Mouse (Mus musculus) olfactory bulb, adult 2 months (tissue): ENCODE measurements around the gene Gnb1. TPM values are rescaled to one million over a fixed set of nuclear protein-coding genes. Genes with fewer than 3 reads are reported as not detected.

Experiments
- H3K27ac ChIP-seq: fragments of 200-500 bp; 2 replicates; pipeline ENCODE4 v1.5.1; 2012; ENCODE audit warnings: low read depth, low read length; ENCODE audit not compliant: insufficient read depth
- H3K4me1 ChIP-seq: fragments of 200-500 bp; 2 replicates; pipeline ENCODE4 v1.6.1; 2012; ENCODE audit warnings: low read length; ENCODE audit not compliant: control insufficient read depth, insufficient read depth
- H3K4me3 ChIP-seq: fragments of 200-500 bp; 2 replicates; pipeline ENCODE4 v1.5.1; 2012; ENCODE audit warnings: mild to moderate bottlenecking, low read depth, low read length, moderate library complexity; ENCODE audit not compliant: insufficient read depth
- CTCF ChIP-seq: fragments of 200-500 bp; IDR thresholded peaks from 2 replicates; pipeline ENCODE4 v1.5.1; 2012; ENCODE audit warnings: low read depth, mild to moderate bottlenecking, low read length, moderate library complexity; ENCODE audit not compliant: insufficient read depth
- POLR2A ChIP-seq: fragments of 200-500 bp; IDR thresholded peaks from 2 replicates; pipeline ENCODE4 v1.6.1; 2012; ENCODE audit warnings: mild to moderate bottlenecking, low read depth, low read length, moderate library complexity; ENCODE audit not compliant: insufficient read depth
- WGBS: fragments of 180-500 bp; shearing (Covaris S2); methylation state at CpG from one replicate; pipeline ENCODE4 v1.1.7; 2018; 5-methylcytosine and 5-hydroxymethylcytosine counted together
- polyA plus RNA-seq: library from polyadenylated mRNA; stranded (reverse); fragments of >200 nt; gene quantifications from 2 replicates; pipeline ENCODE4 v1.2.4, GENCODE M21; 2012; ENCODE audit warnings: low replicate concordance; ENCODE audit not compliant: missing spikeins, insufficient read depth, insufficient read length

Gene Gnb1
- polyA plus RNA-seq, 1 experiment = 260 TPM

DNA sequence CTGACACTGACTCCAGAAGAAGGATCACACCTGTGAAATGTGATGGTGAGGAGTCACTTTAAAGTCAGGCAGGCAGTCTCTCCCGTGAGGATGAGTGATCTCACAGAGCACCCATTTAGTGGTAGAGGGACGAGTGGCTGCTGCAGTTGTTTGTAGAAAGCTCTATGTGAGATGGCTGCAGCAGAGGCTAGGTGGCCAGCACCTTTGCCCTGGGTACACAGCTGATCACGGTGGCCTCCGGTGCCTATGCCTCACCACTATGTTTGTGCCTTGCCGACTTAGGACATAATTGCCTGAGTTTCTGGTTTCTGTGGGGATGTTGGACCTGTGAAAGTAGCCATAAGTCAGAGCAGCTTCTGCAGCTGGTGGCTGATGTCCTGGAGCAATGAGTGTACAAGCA is 86.6 kb downstream of the Gnb1 start:
- no peak overlapping the region for H3K27ac ChIP-seq
- 87% methylated on average over 5 of the region's 5 CpGs for WGBS

GRCm38 (mm10) chr4:155578336-155579125 is 87.4 kb downstream of the Gnb1 start:
- no peaks in the 10 kb centered on the region for H3K4me1 ChIP-seq

More for the DNA sequence above, 86.6 kb downstream of the Gnb1 start:
- TF ChIP-seq CTCF = no peak
- TF ChIP-seq POLR2A = no peak
- Histone ChIP-seq H3K4me3 (no peak overlapping the region), H3K4me1 (0 out of 2 replicates have a peak, but pooled peaks cover 2% of the 10 kb centered on the region)

GRCm38 (mm10) chr4:155580420-155580819 is 89.3 kb downstream of the Gnb1 start:
- no peak overlapping the region for H3K27ac ChIP-seq
- WGBS = 9% methylated on average over 1 of the region's 1 CpGs
- TF ChIP-seq CTCF = peak; percentile 70
- no peak for TF ChIP-seq POLR2A
- no peaks in the 10 kb centered on the region for H3K4me1 ChIP-seq
- H3K4me3 ChIP-seq = no peak overlapping the region

More at GRCm38 (mm10) chr4:155578336-155579125, 87.4 kb downstream of the Gnb1 start:
- Histone ChIP-seq H3K4me3 (no peak overlapping the region), H3K27ac (no peak overlapping the region)
- no peak for TF ChIP-seq CTCF
- TF ChIP-seq POLR2A = no peak
- WGBS = 79% methylated on average over 7 of the region's 7 CpGs

- no peak overlapping the region for H3K4me3 ChIP-seq
- no peak overlapping the region for H3K27ac ChIP-seq
- H3K4me1 ChIP-seq = no peaks in the 10 kb centered on the region
- no peak for TF ChIP-seq CTCF
- no peak for TF ChIP-seq POLR2A
- WGBS = 88% methylated on average over 6 of the region's 6 CpGs
Observed at GRCm38 (mm10) chr4:155582279-155582905, 91.2 kb downstream of the Gnb1 start.

- 86% methylated on average over 5 of the region's 5 CpGs for WGBS
- Histone ChIP-seq H3K4me1 (no peaks in the 10 kb centered on the region), H3K4me3 (no peak overlapping the region), H3K27ac (no peak overlapping the region)
- TF ChIP-seq CTCF = no peak
- no peak for TF ChIP-seq POLR2A
Observed at GRCm38 (mm10) chr4:155589356-155589755, 98.2 kb downstream of the Gnb1 start.

GRCm38 (mm10) chr4:155591012-155591719 is 100.0 kb downstream of the Gnb1 start:
- WGBS = 90% methylated on average over 7 of the region's 7 CpGs
- H3K27ac ChIP-seq = no peak overlapping the region
- H3K4me3 ChIP-seq = no peak overlapping the region
- H3K4me1 ChIP-seq = no peaks in the 10 kb centered on the region
- TF ChIP-seq CTCF (no peak), POLR2A (no peak)

DNA sequence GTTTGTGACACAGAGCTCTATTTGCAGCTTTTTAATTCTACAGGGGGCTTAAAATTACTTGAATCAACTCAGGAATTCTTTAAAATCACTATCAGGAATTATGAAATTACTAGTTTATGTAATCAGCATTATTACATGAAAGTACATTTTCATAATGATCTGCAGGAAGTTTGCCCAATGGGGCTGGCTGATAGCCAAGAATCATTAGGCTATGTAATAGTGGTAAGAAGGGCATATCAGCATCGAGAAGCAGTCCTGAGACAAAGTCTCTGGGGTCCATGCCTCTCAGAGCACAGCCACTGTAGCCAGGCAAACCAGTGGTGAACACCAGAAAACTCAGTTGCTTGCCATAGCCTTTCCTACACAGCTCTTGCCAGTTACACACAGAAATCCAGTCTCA is 102.6 kb downstream of the Gnb1 start:
- TF ChIP-seq CTCF (no peak), POLR2A (no peak)
- H3K4me1 ChIP-seq = no peaks in the 10 kb centered on the region
- H3K27ac ChIP-seq = no peak overlapping the region
- no peak overlapping the region for H3K4me3 ChIP-seq
- WGBS = 19% methylated on average over 1 of the region's 1 CpGs

DNA sequence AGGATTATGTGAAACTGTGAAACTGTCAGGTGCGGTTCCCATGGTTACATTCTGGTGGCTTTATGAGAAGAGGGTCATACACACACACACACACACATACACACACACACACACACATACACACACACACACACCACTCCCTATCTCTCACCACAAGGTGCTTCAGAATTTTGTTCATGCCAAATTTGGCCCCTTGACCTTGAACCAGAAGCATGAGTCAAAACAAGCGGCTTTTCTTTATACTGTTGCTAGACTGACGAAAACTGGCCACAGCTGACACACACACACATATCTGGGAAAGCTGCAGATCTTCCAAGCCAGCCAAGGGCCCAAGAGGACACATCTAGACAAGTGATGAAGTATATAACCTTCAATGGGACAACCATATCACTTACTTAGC is 104.6 kb downstream of the Gnb1 start:
- Histone ChIP-seq H3K4me1 (no peaks in the 10 kb centered on the region), H3K27ac (no peak overlapping the region), H3K4me3 (no peak overlapping the region)
- no peak for TF ChIP-seq CTCF
- 88% methylated on average over 3 of the region's 3 CpGs for WGBS

GRCm38 (mm10) chr4:155596606-155597005 is 105.4 kb downstream of the Gnb1 start:
- TF ChIP-seq CTCF (no peak), POLR2A (no peak)
- Histone ChIP-seq H3K4me1 (no peaks in the 10 kb centered on the region), H3K27ac (no peak overlapping the region), H3K4me3 (no peak overlapping the region)
- 76% methylated on average over 5 of the region's 5 CpGs for WGBS
